23 mouse cellular contexts compared by ENCODE assay signal in genomic region chr16:10388634-10389365, GRCm38 (mm10). TPM values are rescaled to one million over a fixed set of nuclear protein-coding genes. Genes with fewer than 3 reads are reported as not detected.
DNase-seq lines count a peak whose midpoint lies in the region; ATAC-seq and TF ChIP-seq lines count a peak whose summit lies in the region.
"Had no signal": no experiment of that assay in that cellular context is flagged by ENCODE, and none has a peak within 500 bp of the region (broad histone marks: within the 10 kb centered on the region; RNA-seq: fewer than 3 reads in every experiment).

No protein-coding gene starts in this region.

- TF ChIP-seq EP300 in liver, postnatal 0 days (IDR thresholded peaks at IDR 0.05; ENCODE audit: low read depth) = no peak

- ATAC-seq in liver, postnatal 0 days = no peak
- 0 out of 2 replicates have a peak, but pooled peaks have one; percentile 40 for ATAC-seq in liver, embryonic 11.5 days (replicated peaks; ENCODE audit: low FRiP score)
- 0 out of 2 replicates have a peak, but pooled peaks have one; percentile 15 for ATAC-seq in liver, embryonic 16.5 days (ENCODE audit: low read depth)
- ATAC-seq: forebrain, embryonic 14.5 days; hindbrain, embryonic 16.5 days; inflammation-experienced regulatory T-cells, adult 6 months had no signal

- H3K27me3 ChIP-seq in liver, postnatal 0 days (ENCODE audit: insufficient read depth, low read length) = no peaks in the 10 kb centered on the region
- no peaks in the 10 kb centered on the region for H3K27me3 ChIP-seq in liver, embryonic 11.5 days (replicated peaks; ENCODE audit: control insufficient read depth, insufficient read depth, low read length)
- H3K27me3 ChIP-seq in liver, embryonic 16.5 days (ENCODE audit: control insufficient read depth, insufficient read depth, low read depth, low read length) = no peaks in the 10 kb centered on the region
- peaks cover 15% of the 10 kb centered on the region for H3K27me3 ChIP-seq in limb, embryonic 10.5 days (ENCODE audit: low read depth, poor library complexity, severe bottlenecking)

- no peak for TF ChIP-seq CTCF in liver, postnatal 0 days (IDR thresholded peaks at IDR 0.05; ENCODE audit: low read depth)

- no peak overlapping the region for H3K4me3 ChIP-seq in liver, postnatal 0 days (ENCODE audit: low read depth, low read length)
- H3K4me3 ChIP-seq in liver, embryonic 11.5 days (ENCODE audit: low read depth, low read length) = no peak overlapping the region
- no peak overlapping the region for H3K4me3 ChIP-seq in liver, embryonic 16.5 days (ENCODE audit: low read depth, low read length)
- H3K4me3 ChIP-seq in limb, embryonic 10.5 days = no peak overlapping the region
- H3K4me3 ChIP-seq: embryonic facial prominence, embryonic 13.5 days; forebrain, embryonic 10.5 days; hindbrain, embryonic 12.5 days had no signal

- H3K4me1 ChIP-seq in liver, postnatal 0 days (ENCODE audit: insufficient read depth) = peaks cover 13% of the 10 kb centered on the region
- peaks cover 11% of the 10 kb centered on the region for H3K4me1 ChIP-seq in liver, embryonic 11.5 days (replicated peaks; ENCODE audit: control insufficient read depth, insufficient read depth, low read length)
- H3K4me1 ChIP-seq in liver, embryonic 16.5 days (ENCODE audit: control insufficient read depth, low read depth, low read length) = peaks cover 21% of the 10 kb centered on the region
- peaks cover 4% of the 10 kb centered on the region for H3K4me1 ChIP-seq in limb, embryonic 10.5 days
- H3K4me1 ChIP-seq: hindbrain, embryonic 12.5 days had no signal

- no peak overlapping the region for H3K4me2 ChIP-seq in liver, postnatal 0 days (ENCODE audit: low read depth, low read length)
- no peak overlapping the region for H3K4me2 ChIP-seq in liver, embryonic 11.5 days
- H3K4me2 ChIP-seq in liver, embryonic 16.5 days (ENCODE audit: low read depth, low read length) = no peak overlapping the region
- H3K4me2 ChIP-seq: embryonic facial prominence, embryonic 13.5 days; hindbrain, embryonic 12.5 days had no signal

- DNase-seq in liver = peak; percentile 68
- DNase-seq in liver, postnatal 0 days = no peak
- DNase-seq in c-Kit-positive CD71-positive TER-119-positive erythroid progenitor cells, embryonic 14.5 days (ENCODE audit: low spot score) = peak; percentile 30
- DNase-seq in liver, embryonic 11.5 days (ENCODE audit: low spot score) = no peak
- no peak for DNase-seq in limb, embryonic 10.5 days (ENCODE audit: low spot score)
- no peak for DNase-seq in gastrocnemius, adult 8-10 months (ENCODE audit: low spot score in 2 of 2)
- DNase-seq in cerebellum, postnatal 4 days (ENCODE audit: low spot score in 2 of 2) = no peak
- DNase-seq: adrenal gland, adult 8-10 months; adrenal gland, postnatal 36 days; cerebellum, adult 11 months; cerebellum, adult 8-10 months; cerebellum, postnatal 14 days; gastrocnemius, postnatal 10 days; heart, postnatal 10 days; heart, postnatal 4 days had no signal

- 77% methylated on average over 6 of the region's 6 CpGs for WGBS in liver, postnatal 0 days (ENCODE audit: insufficient replicate concordance)
- WGBS in liver, embryonic 11.5 days = 86% methylated on average over 6 of the region's 6 CpGs
- 83% methylated on average over 6 of the region's 6 CpGs for WGBS in liver, embryonic 16.5 days (ENCODE audit: insufficient replicate concordance)
- 90% methylated on average over 6 of the region's 6 CpGs for WGBS in limb, embryonic 10.5 days

- H3K9me3 ChIP-seq in liver, postnatal 0 days (ENCODE audit: low read length) = no peaks in the 10 kb centered on the region
- H3K9me3 ChIP-seq in liver, embryonic 11.5 days (ENCODE audit: control insufficient read depth, low read length) = no peaks in the 10 kb centered on the region
- H3K9me3 ChIP-seq in liver, embryonic 16.5 days (replicated peaks; ENCODE audit: control insufficient read depth, low read length) = no peaks in the 10 kb centered on the region
- no peaks in the 10 kb centered on the region for H3K9me3 ChIP-seq in limb, embryonic 10.5 days (replicated peaks)
- H3K9me3 ChIP-seq: embryonic facial prominence, embryonic 13.5 days; forebrain, embryonic 10.5 days; hindbrain, embryonic 12.5 days had no signal

- no peak overlapping the region for H3K9ac ChIP-seq in liver, postnatal 0 days (replicated peaks)
- no peak overlapping the region for H3K9ac ChIP-seq in liver, embryonic 11.5 days (ENCODE audit: low read depth, low read length)
- H3K9ac ChIP-seq in liver, embryonic 16.5 days (ENCODE audit: low read depth, low read length) = no peak overlapping the region
- H3K9ac ChIP-seq: embryonic facial prominence, embryonic 13.5 days; hindbrain, embryonic 12.5 days had no signal

- H3K36me3 ChIP-seq in liver, postnatal 0 days (replicated peaks; ENCODE audit: insufficient read depth, low read length) = no peaks in the 10 kb centered on the region
- no peaks in the 10 kb centered on the region for H3K36me3 ChIP-seq in liver, embryonic 11.5 days (ENCODE audit: control insufficient read depth, insufficient read depth, low read length)
- no peaks in the 10 kb centered on the region for H3K36me3 ChIP-seq in liver, embryonic 16.5 days (ENCODE audit: control insufficient read depth, insufficient read depth)
- H3K36me3 ChIP-seq in limb, embryonic 10.5 days = no peaks in the 10 kb centered on the region
- H3K36me3 ChIP-seq: embryonic facial prominence, embryonic 13.5 days; forebrain, embryonic 10.5 days; hindbrain, embryonic 12.5 days had no signal

- H3K27ac ChIP-seq in liver, postnatal 0 days (ENCODE audit: low read depth) = no peak overlapping the region
- H3K27ac ChIP-seq in liver, embryonic 11.5 days (ENCODE audit: low read depth, low read length) = no peak overlapping the region
- no peak overlapping the region for H3K27ac ChIP-seq in liver, embryonic 16.5 days (ENCODE audit: low read length)
- H3K27ac ChIP-seq in limb, embryonic 10.5 days = no peak overlapping the region
- H3K27ac ChIP-seq: embryonic facial prominence, embryonic 13.5 days; forebrain, embryonic 10.5 days; hindbrain, embryonic 12.5 days had no signal

RNA-seq across cellular contexts. Expression of gene Tekt5, which starts 6.5 kb away (rescaled TPM):
- 0.07 TPM in 1 of 2 replicates, not detected in the other for polyA plus RNA-seq in liver, postnatal 0 days (2015; fragmentation: Nextera tagmentation; extraction: Ambion mirVana)
- 0.16 TPM in 1 of 2 replicates, not detected in the other for polyA plus RNA-seq in liver, embryonic 11.5 days (2014; fragmentation: Nextera tagmentation; extraction: Ambion mirVana)
- polyA plus RNA-seq in liver, embryonic 16.5 days (2015; fragmentation: Nextera tagmentation; extraction: Ambion mirVana) = 0.11 and 0.17 TPM in 2 replicates
- not detected in 2 replicates for polyA plus RNA-seq in limb, embryonic 10.5 days (2016; fragmentation: Nextera tagmentation; extraction: Ambion mirVana)
- total RNA-seq in gastrocnemius, adult 8-10 months (2022) = not detected
- total RNA-seq: adrenal gland, adult 8-10 months; adrenal gland, postnatal 36 days; CH12.LX had no signal
- polyA plus RNA-seq: inflammation-experienced regulatory T-cells, adult 6 months had no signal

RNA-seq across cellular contexts. Expression of gene Nubp1, which starts 22.9 kb away (rescaled TPM):
- 24.3 and 25.8 TPM in 2 replicates for polyA plus RNA-seq in liver, postnatal 0 days (2015; fragmentation: Nextera tagmentation; extraction: Ambion mirVana)
- polyA plus RNA-seq in liver, embryonic 11.5 days (2014; fragmentation: Nextera tagmentation; extraction: Ambion mirVana) = 69.9 and 78.0 TPM in 2 replicates
- 23.9 and 26.4 TPM in 2 replicates for polyA plus RNA-seq in liver, embryonic 16.5 days (2015; fragmentation: Nextera tagmentation; extraction: Ambion mirVana)
- 92.0 and 94.8 TPM in 2 replicates for polyA plus RNA-seq in limb, embryonic 10.5 days (2016; fragmentation: Nextera tagmentation; extraction: Ambion mirVana)
- total RNA-seq in gastrocnemius, adult 8-10 months (2022) = 1 to 10 TPM; 5.7 to 7.8 (median 6.8) TPM

RNA-seq across cellular contexts. Expression of gene Tvp23a, which starts 58.4 kb away (rescaled TPM):
- 0.20 and 0.21 TPM in 2 replicates for polyA plus RNA-seq in liver, postnatal 0 days (2015; fragmentation: Nextera tagmentation; extraction: Ambion mirVana)
- polyA plus RNA-seq in liver, embryonic 11.5 days (2014; fragmentation: Nextera tagmentation; extraction: Ambion mirVana) = 4.6 and 4.9 TPM in 2 replicates
- 0.47 and 0.51 TPM in 2 replicates for polyA plus RNA-seq in liver, embryonic 16.5 days (2015; fragmentation: Nextera tagmentation; extraction: Ambion mirVana)
- 15.9 and 22.7 TPM in 2 replicates for polyA plus RNA-seq in limb, embryonic 10.5 days (2016; fragmentation: Nextera tagmentation; extraction: Ambion mirVana)
- under 1 TPM; 0.08 to 0.24 (median 0.14) TPM for total RNA-seq in gastrocnemius, adult 8-10 months (2022)

Comparison
In these comparisons a context has a peak if more than half of its experiments do, and no peak if none do; other contexts are left out.
1. DNase-seq: peak in liver (single experiment) and c-Kit-positive CD71-positive TER-119-positive erythroid progenitor cells, embryonic 14.5 days (single experiment); none in liver, postnatal 0 days (single experiment), liver, embryonic 11.5 days (single experiment), limb, embryonic 10.5 days (single experiment), gastrocnemius, adult 8-10 months (0 of 2) and cerebellum, postnatal 4 days (0 of 2).